Mouse (Mus musculus) liver, embryonic 16.5 days (tissue): ENCODE measurements around the gene Eno4. TPM values are rescaled to one million over a fixed set of nuclear protein-coding genes. Genes with fewer than 3 reads are reported as not detected.

Experiments
- ATAC-seq: fragments of 200-750 bp; cut with Nextera tagmentation; 2 replicates; pipeline ENCODE4 v1.8.0; 2017; ENCODE audit warnings: low read depth, mild to moderate bottlenecking, moderate number of reproducible peaks, moderate library complexity
- H3K27ac ChIP-seq: fragments of 300-500 bp; sonication (generic); 2 replicates; pipeline ENCODE4 v1.5.1; 2014; ENCODE audit warnings: mild to moderate bottlenecking, low read length
- H3K27me3 ChIP-seq: fragments of 300-500 bp; sonication (generic); 2 replicates; pipeline ENCODE4 v1.6.1; 2014; ENCODE audit warnings: low read depth, low read length, mixed read lengths; ENCODE audit not compliant: control insufficient read depth, insufficient read depth
- H3K36me3 ChIP-seq: fragments of 300-500 bp; sonication (generic); 2 replicates; pipeline ENCODE4 v1.6.1; 2014; ENCODE audit warnings: mild to moderate bottlenecking; ENCODE audit not compliant: control insufficient read depth, insufficient read depth
- H3K4me1 ChIP-seq: fragments of 300-500 bp; sonication (generic); 2 replicates; pipeline ENCODE4 v1.6.1; 2014; ENCODE audit warnings: low read depth, low read length, mixed read lengths; ENCODE audit not compliant: control insufficient read depth
- H3K4me2 ChIP-seq: fragments of 300-500 bp; sonication (generic); 2 replicates; pipeline ENCODE4 v1.6.1; 2014; ENCODE audit warnings: low read depth, low read length, mixed read lengths
- H3K4me3 ChIP-seq: fragments of 300-500 bp; sonication (generic); 2 replicates; pipeline ENCODE4 v1.5.1; 2014; ENCODE audit warnings: low read depth, mild to moderate bottlenecking, low read length
- H3K9ac ChIP-seq: fragments of 300-500 bp; sonication (generic); 2 replicates; pipeline ENCODE4 v1.6.1; 2014; ENCODE audit warnings: low read depth, low read length
- H3K9me3 ChIP-seq: fragments of 300-500 bp; sonication (generic); replicated peaks from 2 replicates; pipeline ENCODE4 v1.6.1; 2016; ENCODE audit warnings: low read length; ENCODE audit not compliant: control insufficient read depth
- WGBS: fragments of 180-500 bp; shearing (Covaris S2); extraction: QIAGEN DNeasy Blood & Tissue Kit; methylation state at CpG from one replicate; pipeline ENCODE4 v1.1.7; 2014; ENCODE audit not compliant: insufficient replicate concordance; 5-methylcytosine and 5-hydroxymethylcytosine counted together
- polyA plus RNA-seq: library from polyadenylated mRNA; unstranded; fragments of >200 nt; fragmentation: Nextera tagmentation; extraction: Ambion mirVana; gene quantifications from 2 replicates; pipeline ENCODE4 v1.2.1, GENCODE M21; 2015

Eno4 gene
- polyA plus RNA-seq, 1 experiment from 2014 or later = 0.05 TPM

- WGBS = 74% methylated on average over 8 of the region's 8 CpGs
- no peak overlapping the region for H3K9ac ChIP-seq
These were observed 11.6 kb downstream of the Eno4 start for GRCm38 (mm10) chr19:58954779-58955178.

GRCm38 (mm10) chr19:58963011-58963410, 19.8 kb downstream of the Eno4 start:
- Histone ChIP-seq H3K4me3 (no peak overlapping the region), H3K4me1 (no peaks in the 10 kb centered on the region), H3K27me3 (no peaks in the 10 kb centered on the region), H3K9ac (no peak overlapping the region), H3K27ac (no peak overlapping the region), H3K9me3 (no peaks in the 10 kb centered on the region), H3K36me3 (no peaks in the 10 kb centered on the region), H3K4me2 (no peak overlapping the region)
- WGBS = 64% methylated on average over 8 of the region's 8 CpGs
- no peak for ATAC-seq

More at GRCm38 (mm10) chr19:58954779-58955178, 11.6 kb downstream of the Eno4 start:
- Histone ChIP-seq H3K4me2 (no peak overlapping the region), H3K36me3 (no peaks in the 10 kb centered on the region), H3K9me3 (no peaks in the 10 kb centered on the region), H3K27ac (no peak overlapping the region), H3K27me3 (peaks cover 7% of the 10 kb centered on the region; the same call in 1 of the 2 replicates), H3K4me1 (no peaks in the 10 kb centered on the region), H3K4me3 (no peak overlapping the region)
- no peak for ATAC-seq

GRCm38 (mm10) chr19:58968731-58969506, 25.7 kb downstream of the Eno4 start:
- Histone ChIP-seq H3K4me1 (no peaks in the 10 kb centered on the region), H3K27ac (no peak overlapping the region), H3K4me2 (no peak overlapping the region), H3K36me3 (no peaks in the 10 kb centered on the region), H3K4me3 (no peak overlapping the region), H3K9ac (no peak overlapping the region), H3K27me3 (peaks cover 2% of the 10 kb centered on the region; the same call in 1 of the 2 replicates), H3K9me3 (no peaks in the 10 kb centered on the region)
- 49% methylated on average over 15 of the region's 15 CpGs for WGBS
- ATAC-seq = no peak

- Histone ChIP-seq H3K4me1 (no peaks in the 10 kb centered on the region), H3K4me2 (no peak overlapping the region), H3K27me3 (peaks cover 2% of the 10 kb centered on the region; the same call in 1 of the 2 replicates), H3K27ac (no peak overlapping the region), H3K36me3 (no peaks in the 10 kb centered on the region), H3K4me3 (no peak overlapping the region), H3K9ac (no peak overlapping the region), H3K9me3 (no peaks in the 10 kb centered on the region)
- WGBS = 68% methylated on average over 13 of the region's 13 CpGs
- no peak for ATAC-seq
These were observed 27.6 kb downstream of the Eno4 start for GRCm38 (mm10) chr19:58970826-58971225.

- H3K27ac ChIP-seq = no peak overlapping the region
- WGBS = 78% methylated on average over 8 of the region's 8 CpGs
- H3K36me3 ChIP-seq = no peaks in the 10 kb centered on the region
- no peak for ATAC-seq
- H3K27me3 ChIP-seq = no peaks in the 10 kb centered on the region
- H3K4me1 ChIP-seq = peaks cover 2% of the 10 kb centered on the region; the same call in 1 of the 2 replicates
- no peaks in the 10 kb centered on the region for H3K9me3 ChIP-seq
- no peak overlapping the region for H3K4me3 ChIP-seq
- H3K4me2 ChIP-seq = no peak overlapping the region
- no peak overlapping the region for H3K9ac ChIP-seq
These were observed 30.9 kb downstream of the Eno4 start for GRCm38 (mm10) chr19:58974126-58974525.

- Histone ChIP-seq H3K4me1 (peaks cover 2% of the 10 kb centered on the region; the same call in 1 of the 2 replicates), H3K27me3 (no peaks in the 10 kb centered on the region), H3K9ac (no peak overlapping the region), H3K27ac (no peak overlapping the region), H3K4me2 (no peak overlapping the region), H3K9me3 (no peaks in the 10 kb centered on the region), H3K36me3 (no peaks in the 10 kb centered on the region), H3K4me3 (no peak overlapping the region)
- 58% methylated on average over 11 of the region's 11 CpGs for whole genome bisulfite sequencing
- ATAC-seq = no peak
These were observed 32.1 kb downstream of the Eno4 start for GRCm38 (mm10) chr19:58975216-58975863.

- H3K4me2 ChIP-seq = peak overlapping the region; percentile 30; the same call in 1 of the 2 replicates
- peak; percentile 90 for ATAC-seq
- WGBS = 28% methylated on average over 11 of the region's 11 CpGs
- H3K9ac ChIP-seq = no peak overlapping the region
- H3K36me3 ChIP-seq = no peaks in the 10 kb centered on the region
- H3K27me3 ChIP-seq = no peaks in the 10 kb centered on the region
- H3K27ac ChIP-seq = no peak overlapping the region
- H3K4me1 ChIP-seq = peaks cover 2% of the 10 kb centered on the region; the same call in 1 of the 2 replicates
- no peaks in the 10 kb centered on the region for H3K9me3 ChIP-seq
- no peak overlapping the region for H3K4me3 ChIP-seq
These were observed 35.4 kb downstream of the Eno4 start for GRCm38 (mm10) chr19:58978401-58979171.

GRCm38 (mm10) chr19:58979436-58980055, 36.3 kb downstream of the Eno4 start:
- ATAC-seq = no peak
- H3K4me3 ChIP-seq = no peak overlapping the region
- H3K36me3 ChIP-seq = no peaks in the 10 kb centered on the region
- no peaks in the 10 kb centered on the region for H3K27me3 ChIP-seq
- 52% methylated on average over 13 of the region's 13 CpGs for WGBS
- no peak overlapping the region for H3K4me2 ChIP-seq
- no peaks in the 10 kb centered on the region for H3K9me3 ChIP-seq
- no peak overlapping the region for H3K9ac ChIP-seq
- peaks cover 2% of the 10 kb centered on the region; the same call in 1 of the 2 replicates for H3K4me1 ChIP-seq
- no peak overlapping the region for H3K27ac ChIP-seq
